Mouse (Mus musculus) T-helper 2 cell (primary cell): ENCODE data around the gene Iqcj.

Experiments
- in situ Hi-C: fragments of 300-600 bp; cut with MboI, MseI; formaldehyde crosslinking; loops from one replicate; pipeline ENCODE4 v1.15.1; 2025; ENCODE audit warnings: high pct_unique_total_duplicates

Gene Iqcj

DNA sequence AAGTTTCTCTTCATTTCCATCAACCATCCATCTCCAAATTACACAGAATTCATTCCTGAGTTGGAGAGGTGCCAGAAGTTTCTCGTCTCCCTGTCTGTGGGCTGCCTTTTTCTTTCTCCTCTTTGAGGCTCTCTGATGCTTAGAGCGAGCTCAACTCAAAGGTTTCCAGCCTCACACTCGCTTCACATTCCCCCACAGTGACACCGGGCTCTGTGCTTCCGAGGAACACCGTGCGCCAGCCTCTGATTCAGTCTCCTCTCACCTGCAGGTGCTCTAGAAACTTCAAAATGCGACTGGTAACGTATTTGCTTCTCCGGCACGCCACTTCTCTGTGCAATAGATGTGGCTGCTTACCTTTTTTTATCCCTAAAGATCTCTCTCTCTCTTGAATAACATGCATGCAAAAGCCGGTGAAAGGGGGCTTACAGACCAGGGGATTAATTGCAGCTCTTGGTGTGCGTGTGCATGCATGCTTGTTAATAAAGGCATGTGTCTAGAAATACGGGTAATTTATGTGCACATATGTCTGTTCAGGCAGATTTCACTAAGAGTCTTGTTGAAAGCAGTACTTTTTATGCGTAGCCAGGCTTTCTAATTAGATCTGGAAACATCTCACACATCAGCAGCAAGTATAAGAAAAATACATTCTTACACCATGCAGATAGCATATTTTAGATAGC lies at the start of gene Iqcj, which contains the start of gene Iqschfp:
Gene Iqcj, plus strand, starts transcription at position 195 of the 680 bp plus-strand sequence.
Gene Iqschfp, plus strand, starts transcription at position 207 of the 680 bp plus-strand sequence.
- in situ Hi-C loops = no loop called here

DNA sequence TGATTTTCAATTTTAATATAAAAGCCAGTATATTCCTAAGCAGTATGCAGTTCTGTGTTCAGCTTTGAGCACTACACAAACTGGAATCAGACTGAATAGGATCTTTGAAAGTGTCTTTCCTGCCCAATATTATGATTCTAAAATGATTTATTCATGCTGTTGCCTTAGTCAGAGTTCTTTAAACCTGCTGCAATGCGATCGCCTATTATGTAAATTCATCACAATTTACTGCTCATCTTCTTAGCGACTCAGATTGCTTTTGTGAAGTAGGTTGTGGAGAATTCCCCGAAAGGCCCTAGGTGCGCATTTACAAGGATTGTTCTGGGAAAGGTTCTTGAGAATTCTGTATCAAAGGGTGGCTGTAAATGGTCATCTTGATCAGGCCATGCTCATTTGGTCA lies 39.6 kb upstream of the Iqcj start:
- in situ Hi-C loops = no loop called here

DNA sequence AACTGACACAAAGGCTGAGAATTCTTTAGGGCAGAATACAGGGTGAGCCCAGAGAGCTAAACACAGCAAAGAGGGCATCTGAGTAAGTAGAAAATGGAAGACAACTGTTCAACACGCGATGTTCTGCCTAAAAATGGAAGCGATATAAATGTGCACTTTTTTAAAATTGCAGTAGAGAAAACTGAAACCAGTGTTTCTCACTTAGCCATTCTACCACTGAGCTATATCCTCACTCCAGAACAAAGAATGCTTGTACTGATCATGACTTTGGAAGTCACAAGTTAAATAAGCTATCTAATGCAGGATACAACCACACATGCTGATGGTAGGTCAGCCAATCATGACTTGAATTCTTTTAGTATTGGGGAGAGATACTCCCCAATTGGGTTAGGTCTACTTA lies 30.5 kb upstream of the Iqcj start:
- in situ Hi-C loops = no loop called here

DNA sequence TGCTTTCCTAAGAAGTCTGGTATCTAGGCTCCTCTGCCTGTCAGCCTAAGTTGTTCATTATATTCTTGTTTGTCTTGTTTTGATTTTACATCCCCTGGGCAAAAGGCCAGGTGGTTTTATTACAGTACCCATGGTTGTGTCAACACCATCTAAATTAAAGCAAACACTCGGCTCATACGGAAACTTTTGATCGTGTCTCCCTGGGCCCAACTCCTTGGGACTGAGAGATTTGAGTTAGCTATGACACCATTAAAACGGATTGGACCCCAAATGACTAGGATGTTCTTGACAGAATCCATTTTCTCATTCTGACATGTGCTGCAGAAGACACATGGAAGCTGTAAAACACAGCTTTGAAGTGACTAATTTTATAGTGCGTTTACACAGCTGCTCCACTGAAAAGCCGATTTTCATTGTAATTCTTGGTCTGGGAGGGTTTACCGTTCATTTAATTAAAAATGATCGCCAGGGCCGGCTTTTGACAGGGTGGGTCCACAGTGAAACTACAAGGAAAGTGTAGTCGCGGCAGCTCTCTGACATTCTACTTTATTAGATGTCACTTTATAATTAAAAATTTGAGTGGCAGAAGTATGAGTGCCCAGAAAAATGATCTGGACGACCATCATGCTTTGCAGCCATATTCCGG lies 24.5 kb upstream of the Iqcj start:
- in situ Hi-C loops = no loop called here

DNA sequence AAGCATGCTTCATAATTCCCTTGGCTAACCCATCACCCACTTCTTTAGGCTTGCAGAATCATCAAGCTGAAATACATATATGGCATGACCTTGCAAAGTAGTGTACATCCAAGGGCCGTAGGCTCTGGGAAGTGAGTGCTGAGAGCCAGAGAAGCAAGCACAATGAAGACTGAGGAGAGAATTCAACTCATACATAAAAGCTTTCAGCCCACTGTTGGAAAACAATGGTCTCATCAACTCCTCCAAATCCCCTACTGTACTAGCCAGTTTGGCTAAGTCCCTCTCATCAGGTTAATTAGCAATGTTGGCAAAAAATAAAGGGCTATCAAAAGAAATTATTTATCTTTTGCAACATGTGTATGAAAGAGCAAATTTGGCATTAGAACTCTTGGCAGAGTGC lies 22.6 kb upstream of the Iqcj start:
- in situ Hi-C loops = no loop called here

DNA sequence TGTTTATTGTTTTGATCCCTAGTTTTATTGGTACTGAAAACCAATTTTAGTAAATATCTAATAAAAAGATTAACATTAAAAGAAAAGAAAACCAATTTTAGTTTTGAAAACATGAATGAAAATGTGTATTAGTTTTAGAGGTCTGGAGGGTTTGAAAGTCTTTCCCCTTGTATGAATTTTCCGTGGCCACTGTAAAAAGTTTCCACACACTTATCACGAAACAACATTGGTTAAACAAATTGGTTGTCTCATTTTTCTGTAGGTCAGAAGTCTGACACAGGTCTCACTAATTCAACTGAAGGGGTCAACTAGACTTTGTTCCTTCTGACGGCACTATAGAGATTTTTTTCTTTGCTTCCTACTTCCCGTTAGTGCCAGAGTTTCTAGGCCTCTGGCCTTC lies 14.8 kb upstream of the Iqcj start:
- in situ Hi-C loops = no loop called here

DNA sequence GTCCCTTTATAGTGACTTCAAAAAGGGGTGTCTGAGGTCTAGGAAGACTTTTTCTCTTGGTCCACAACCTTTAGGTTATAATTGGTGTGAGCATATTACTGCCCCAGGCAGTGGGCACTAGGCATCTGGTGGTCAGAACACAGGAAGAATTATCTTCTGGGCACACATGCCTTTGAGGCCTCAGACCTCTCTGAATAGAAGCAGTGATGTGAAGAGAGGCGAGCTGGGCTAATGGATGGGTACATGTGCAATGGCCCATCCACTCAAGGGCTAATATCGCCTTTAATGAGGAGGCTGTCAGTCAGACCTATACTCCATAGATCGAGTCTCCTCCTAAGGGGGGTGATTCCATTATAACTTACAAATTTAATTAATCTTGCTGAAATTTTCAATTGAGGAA lies 7.7 kb upstream of the Iqcj start:
- in situ Hi-C loops = no loop called here

DNA sequence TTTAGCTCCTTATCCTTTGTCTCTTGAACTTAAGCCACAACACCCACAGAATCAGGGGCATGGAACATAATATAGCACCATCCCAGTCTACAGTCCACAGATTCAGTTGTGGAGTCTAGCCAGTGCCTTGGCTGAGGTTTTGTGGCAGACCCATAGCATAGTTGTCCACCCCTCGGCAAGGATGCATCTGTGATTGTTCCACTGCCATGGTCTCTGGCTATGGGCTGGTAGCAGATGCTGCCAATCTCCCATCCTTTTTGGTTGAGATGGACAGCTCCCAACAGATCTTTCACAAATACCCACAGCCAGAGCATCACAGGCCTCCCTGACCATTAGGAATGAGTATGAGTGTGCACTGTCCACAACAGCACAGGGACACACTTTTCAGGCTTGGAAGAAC lies 5.8 kb upstream of the Iqcj start:
- in situ Hi-C loops = no loop called here

DNA sequence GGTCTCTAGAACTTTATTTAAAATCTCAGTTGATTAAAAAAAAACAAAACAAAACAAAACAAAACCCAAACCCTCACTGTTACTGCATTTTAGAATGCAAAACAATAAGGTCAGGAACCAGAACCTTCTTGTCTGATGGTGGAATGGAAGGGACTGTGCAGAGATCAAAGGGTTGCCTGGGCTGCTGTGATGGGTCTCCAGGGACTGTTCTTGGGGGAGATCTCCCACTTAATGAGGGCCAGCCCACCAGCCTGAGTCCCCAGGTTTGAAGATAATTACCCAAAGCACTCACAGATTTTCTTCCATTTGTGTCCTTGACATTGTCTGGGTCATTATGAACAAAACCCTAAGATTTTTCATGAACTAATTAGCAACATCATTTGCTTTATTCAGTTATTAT lies 4.8 kb upstream of the Iqcj start:
- in situ Hi-C loops = no loop called here

DNA sequence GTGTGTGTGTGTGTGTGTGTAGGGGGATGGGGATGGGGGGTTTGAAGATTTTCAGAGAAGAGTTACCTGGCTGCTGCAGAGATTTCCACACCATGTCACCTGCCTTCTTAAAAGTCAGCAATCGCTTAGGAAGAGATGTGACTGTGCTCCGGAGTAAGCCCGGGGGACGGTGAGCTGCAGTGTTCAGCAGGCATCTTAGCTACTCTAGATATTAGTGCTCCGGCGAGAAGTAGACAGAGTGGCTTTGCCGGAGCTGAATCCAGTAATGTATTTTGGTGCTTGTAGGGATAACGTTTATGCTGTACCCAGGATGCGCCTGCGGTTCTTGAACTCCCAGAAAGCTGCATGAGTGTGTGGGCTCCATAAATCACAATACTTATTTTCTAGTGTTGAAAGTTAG lies 748 bp downstream of the Iqcj start:
- in situ Hi-C loops = no loop called here

DNA sequence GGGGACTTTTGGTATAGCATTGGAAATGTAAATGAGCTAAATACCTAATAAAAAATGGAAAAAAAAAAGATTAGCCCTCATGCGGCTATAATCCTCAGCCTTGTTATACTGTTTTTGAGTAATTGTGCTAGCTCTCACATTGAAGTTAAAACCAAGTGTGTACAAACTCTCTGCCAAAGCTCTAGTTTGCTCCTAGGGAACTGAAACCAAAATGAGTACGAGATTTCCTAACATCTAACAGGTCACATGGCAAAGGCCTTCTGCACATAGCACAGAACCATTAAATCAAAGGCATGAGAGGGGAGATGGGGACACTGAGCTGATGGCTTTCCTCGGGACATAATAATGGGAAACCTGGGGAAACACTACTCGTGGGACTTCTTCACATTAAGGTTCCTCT lies 10.5 kb downstream of the Iqcj start:
- in situ Hi-C loops = no loop called here

DNA sequence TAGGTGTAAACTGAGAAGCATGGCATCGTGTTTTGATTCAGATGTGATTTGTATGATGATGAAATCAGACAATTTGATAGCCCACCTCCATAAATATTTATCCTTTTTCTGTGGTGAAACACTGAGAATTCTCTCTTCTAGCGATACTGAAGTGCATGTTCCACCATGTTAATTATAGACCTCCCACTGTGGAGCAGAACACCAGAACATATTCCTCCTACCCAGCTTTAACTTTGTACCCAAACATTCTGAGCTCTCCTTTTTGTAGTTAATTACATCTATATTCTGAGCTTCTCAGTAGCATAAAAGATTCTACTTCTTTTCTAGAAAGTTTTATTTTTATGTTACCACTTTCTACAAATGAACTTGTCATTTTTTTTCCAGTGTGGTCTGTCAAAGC lies 16.6 kb downstream of the Iqcj start:
- in situ Hi-C loops = no loop called here

DNA sequence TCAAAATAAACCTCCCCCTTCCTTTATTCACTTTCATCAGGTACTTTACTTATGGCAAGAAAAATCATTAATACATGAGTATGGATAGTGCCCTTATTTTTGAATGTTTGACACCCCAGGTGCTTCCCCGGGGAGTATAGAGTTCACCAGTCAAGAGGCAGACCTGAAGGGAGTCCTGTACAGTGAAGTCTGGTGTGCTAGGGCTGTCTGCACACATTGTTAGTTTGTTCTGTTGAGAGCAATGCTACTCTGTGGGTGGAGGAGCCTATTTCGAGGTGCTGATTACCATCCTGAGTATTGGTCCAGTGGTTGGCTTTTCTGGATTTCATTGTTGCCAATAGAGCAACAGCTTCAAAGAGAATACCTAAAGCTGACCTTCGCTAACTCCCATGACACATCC lies 26.1 kb downstream of the Iqcj start:
- in situ Hi-C loops = no loop called here

DNA sequence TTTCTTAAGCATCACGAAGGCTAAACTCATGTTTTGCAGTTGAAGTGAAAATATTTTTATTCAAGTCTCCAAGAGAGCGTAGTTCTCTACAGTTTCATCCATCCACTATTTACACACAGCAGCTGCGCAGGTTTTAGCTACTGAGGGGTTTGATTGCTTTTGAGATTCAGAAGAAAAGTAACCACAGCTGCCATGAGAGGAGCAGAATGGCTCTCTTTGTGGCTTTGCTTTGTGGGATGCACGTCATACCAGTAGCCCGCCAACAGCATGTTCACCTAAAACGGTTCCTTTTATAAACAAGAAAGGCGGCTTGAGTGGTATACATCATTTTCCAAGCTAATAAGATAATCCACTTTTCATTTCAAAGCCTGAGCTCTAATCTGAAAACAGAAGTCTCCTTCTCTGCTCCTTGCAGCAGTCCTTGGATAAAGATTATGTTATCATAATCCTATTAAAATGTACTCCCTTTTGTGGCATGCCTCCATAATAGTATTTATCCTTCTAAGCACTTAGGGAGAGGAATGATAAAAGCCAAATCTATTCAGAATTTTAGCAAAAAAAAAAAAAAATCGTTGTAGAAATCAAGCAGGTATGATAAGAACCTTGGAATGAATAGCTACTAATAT lies 26.7 kb downstream of the Iqcj start:
- in situ Hi-C loops = no loop called here

DNA sequence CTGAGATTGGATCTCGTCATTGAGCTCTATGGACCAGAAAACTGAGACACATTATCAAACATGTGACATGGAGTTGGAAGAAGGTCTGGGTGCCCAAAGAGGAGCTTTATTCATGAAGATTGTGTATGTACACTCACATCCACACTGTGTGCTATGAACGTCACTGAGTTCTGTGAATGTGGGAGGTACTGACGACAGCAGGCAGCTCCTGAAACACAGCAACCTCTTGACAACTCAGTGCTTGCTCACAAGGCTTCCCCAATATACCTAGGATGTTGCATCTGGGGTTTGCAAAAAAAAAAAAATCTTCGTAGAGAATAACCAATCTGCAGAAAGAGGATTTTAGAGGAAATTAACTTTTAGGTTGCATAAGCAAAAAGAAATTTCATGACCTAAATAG lies 31.1 kb downstream of the Iqcj start:
- in situ Hi-C loops = no loop called here

DNA sequence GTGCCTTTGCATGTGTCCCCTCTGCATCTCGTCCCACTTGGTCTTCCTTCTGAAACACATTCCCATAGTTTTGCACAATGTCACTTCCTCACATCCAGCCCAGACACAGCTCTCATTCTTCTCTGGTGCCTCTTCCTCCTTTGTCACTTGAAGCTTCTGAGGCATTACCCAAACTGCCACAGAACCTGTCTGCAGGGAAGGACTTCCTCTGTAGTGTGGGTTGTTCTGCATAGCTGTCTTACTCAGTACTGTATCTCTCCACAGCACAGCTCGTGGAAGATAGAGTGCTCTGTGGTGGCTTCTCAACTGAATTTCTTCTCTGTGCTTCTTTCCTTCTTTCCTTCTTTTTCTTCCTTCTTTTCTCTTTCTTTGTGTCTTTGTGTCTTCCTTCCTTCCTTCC lies 33.4 kb downstream of the Iqcj start:
- in situ Hi-C loops = no loop called here

DNA sequence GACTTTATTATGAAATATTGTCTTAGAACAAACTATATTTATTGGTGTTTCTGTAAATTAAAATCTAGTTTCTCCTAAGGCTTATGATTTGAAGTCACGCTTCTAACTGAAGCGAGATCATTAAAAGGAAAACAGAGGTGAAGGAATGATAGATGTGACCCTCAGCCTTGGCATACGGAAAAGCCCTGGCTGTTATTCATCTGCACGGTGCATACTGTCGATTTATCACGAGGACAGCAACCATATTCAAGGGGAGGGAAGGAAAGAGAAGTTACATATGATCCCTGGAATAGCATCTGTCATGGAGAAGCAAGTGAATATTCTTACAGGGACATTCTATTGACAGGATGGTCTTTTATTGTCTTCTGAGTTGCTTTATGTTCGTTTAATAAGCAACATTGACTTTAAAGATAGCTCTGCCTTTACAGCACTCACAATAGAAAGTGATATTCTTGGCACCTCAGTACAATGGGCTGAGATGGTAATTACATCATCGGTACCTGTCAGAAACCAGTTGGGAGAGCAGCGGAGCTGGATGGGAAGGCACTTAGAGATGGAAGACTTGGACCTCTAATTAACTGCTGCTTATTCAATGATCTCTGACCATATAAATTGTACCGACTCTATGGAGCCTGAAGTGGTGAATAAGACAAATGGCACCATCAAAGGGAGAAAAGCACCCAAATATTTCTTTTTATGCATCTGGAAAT lies 38.6 kb downstream of the Iqcj start:
- in situ Hi-C loops = no loop called here

DNA sequence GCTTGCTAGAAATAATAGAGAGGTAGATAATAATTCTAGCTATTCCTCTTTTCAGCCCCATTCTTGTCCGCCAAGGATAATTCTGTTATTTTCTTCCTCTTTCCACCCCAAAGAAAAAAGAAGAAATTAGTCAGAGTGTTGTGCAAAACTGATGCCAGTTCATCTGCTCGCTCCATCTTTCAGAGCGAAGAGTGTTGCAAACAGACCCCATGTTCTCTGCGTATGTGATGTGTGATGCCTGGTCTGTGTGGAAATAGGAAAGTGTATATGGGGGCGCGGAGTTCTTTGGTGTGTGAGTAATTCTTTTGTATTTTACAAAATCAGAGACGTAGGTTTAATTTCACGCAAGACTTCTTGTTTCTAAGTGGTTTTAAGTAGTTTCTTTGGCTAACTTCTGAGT lies 39.2 kb downstream of the Iqcj start:
- in situ Hi-C loops = no loop called here

DNA sequence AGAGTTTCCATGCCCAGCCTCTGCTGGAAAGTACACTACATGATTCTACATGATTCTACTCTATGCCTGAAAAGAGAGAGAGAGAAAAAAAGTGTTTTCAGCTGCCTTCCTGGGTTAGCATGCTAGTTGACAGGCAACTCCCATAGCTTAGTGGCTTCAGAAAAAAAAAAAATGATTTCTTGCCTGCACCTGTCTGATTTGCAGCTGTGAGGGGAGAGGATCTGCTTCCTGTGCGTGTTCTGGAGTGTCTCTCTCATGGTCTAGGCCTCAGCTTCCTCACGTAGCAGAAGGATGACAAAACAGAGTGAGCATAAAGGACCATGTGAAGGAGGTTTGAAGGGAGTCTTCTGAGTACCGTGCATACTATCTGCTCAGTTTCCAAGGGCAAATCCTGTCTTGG lies 39.9 kb downstream of the Iqcj start:
- in situ Hi-C loops = no loop called here

DNA sequence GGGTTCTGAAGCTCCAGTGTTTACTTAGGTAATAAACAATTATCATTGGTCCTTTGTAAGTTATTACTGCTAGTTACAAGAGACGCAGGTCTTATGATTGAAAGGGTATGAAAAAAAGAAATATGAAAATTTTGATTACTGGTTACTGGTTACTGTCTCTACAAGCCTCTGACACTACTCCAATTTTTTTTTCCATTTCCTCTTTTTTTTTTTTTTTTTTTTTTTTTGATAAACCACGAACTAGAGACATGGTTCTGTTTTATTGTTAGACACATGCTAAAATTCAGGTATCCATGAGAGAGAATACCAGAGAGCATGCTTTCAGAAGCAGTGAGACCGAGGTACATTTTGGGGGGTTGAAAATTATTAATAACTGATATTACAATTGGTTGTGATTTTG lies 43.8 kb downstream of the Iqcj start:
- in situ Hi-C loops = no loop called here

DNA sequence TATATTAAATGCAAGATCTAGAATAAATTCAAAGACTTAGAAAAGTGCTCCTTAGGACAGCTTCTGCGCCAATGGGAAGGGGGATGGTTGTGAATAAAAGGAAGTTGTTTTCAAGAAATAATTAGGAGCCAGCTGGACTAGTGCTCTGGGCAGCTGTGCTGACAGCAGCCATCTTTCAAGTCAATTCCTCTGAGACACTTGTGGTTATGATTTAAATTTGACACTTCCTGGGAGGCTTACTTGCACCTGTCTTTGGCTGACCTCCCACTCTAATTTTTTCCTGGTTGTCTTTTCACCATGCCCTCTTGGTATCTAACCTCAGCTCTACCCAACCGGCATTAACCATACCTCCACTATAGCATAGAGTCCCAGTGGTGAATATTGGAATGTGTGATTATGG lies 55.0 kb downstream of the Iqcj start:
- in situ Hi-C loops = no loop called here

DNA sequence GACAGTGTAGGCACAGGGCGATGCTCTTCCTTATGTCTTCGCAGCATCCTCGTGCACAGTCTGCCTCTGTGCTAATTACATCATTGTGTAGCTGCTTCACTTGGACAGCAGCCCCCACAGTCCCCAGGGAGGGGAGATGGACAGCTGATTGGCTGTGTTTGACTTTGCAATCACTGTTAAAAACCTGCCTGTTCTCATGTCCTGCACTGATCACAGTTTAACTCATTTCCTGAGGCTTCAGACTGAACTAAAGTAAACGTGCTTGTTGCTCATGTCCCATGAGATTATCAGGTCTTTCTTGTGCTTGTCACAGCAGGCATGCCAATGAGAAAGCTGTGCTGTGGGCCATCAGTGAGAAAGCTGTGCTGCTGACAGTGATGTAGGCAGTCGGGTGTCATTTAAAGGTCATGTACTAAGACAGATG lies 60.5 kb downstream of the Iqcj start:
- in situ Hi-C loops = no loop called here
